Mouse (Mus musculus): ENCODE measurements at regions not wholly inside any gene's neighbourhood (a gene's known extent, or its start where the extent isn't known, plus 50 kb on each side); places are given as distances from the start of the nearest gene placed in this dataset.

DNA sequence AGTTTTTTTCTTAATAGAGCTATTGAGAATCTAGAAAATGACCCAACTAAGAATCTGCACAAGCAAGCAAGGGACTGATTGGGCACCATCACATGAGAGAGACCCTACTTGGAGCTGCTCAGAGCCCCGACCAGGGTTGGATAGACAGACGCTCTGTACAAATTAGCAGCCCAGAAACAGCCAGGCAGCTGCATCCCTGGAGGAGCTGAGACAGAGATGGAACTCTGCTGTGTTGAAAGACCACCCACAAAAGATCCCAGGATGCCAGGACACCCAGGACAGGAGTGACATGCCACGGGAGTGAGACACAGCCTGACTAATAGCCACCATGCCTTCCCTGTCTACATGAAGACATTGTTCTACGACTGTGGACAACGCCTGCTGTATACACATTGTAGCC, 147.9 kb downstream of the Gm826 start:
- no peak for DNase-seq

DNA sequence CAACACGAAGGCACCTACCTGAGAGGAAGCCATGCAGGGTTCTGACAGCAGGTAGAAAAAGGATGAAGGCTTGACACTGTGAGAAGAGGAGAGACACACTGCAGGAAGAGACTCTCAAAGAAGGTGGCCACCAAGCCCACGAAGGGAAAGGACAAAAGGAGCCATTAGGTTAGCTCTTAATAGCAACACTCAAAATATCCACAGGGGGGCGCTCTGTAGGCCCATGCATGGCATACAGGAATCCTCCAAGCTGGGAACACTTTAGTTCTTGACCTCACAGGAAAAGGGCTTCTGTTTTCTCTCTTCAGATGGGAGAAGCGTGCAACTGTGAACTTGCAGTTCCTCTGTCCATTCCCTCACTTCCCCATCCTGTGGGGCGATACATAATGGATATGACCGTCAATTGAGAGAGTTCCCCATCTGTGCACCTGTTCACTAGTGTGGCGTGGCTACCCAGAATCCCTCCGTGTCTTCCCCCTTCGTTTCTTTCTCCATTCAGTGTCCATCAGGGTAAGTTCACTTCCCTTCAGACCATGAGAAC, 162.9 kb downstream of the Gm826 start:
- no peak for DNase-seq

DNA sequence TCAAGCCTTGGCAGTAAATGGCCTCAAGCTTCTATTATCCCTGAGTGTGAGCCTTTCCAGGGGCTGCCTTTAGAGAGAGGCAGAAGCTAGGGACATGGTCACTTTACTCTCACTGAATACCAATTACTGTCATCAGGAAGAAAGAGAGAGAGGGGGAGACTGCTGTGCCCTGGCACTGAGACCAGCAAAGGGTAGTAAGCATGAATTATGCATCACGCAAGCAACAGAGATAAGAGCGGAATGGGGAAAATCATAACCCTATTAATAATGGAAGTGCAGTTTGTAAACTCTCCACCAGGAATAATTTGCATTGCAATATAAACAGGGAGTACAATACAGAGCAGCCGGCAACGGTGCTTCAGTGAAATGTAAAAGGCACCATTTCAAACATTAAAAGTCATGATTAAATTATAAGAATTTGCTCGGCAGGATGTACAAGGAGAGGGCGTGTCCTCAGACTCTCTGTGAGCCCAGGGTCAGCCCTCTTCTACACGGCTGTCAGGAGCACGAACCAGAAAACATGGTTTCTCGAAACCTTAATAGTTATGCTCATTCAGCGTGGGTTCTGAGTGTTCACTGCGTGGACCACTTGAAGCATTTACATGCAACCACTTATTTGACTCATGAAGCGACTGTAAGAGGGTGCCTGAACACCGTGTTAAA, 175.2 kb downstream of the Gm826 start:
- DNase-seq, result no peak

DNA sequence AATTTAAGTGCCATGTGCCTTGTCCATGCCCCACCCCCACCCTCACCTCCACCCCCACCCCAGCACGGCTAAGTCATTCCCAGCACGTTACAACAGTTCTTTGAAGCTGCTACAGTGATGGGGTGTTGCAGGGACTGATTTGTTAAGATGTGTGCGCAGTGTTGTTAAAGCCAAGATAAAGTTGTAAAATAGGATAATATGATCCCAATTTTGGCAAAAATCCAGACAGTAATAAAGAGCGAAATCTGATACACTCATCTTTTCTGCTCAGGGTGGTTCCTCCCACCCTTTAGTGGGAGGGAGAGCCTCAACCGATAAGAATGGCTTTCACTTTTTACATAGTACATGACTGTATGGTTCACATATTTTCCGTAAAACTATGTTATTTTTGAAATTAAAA, 180.2 kb downstream of the Gm826 start:
- DNase-seq, result no peak

DNA sequence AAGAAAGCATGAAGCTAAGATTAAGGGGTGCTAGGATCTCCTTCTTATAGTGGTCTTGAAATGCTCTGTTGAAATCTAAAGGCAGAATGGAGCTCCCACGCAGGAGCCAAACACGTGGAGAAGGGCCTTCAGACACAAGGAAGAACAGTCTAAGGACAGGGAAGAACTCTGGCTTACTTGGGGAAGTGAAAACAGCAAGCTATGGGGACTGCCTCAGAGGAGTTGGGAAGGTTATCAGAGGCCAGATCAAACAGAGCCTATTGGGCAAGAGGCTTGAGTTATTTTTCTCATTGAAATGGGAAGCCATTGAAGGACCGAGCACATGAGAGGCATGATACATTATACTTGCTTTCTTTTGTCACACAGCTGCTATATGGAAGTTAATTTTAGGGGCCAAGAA, 181.9 kb downstream of the Gm826 start:
- DNase-seq, result no peak

DNA sequence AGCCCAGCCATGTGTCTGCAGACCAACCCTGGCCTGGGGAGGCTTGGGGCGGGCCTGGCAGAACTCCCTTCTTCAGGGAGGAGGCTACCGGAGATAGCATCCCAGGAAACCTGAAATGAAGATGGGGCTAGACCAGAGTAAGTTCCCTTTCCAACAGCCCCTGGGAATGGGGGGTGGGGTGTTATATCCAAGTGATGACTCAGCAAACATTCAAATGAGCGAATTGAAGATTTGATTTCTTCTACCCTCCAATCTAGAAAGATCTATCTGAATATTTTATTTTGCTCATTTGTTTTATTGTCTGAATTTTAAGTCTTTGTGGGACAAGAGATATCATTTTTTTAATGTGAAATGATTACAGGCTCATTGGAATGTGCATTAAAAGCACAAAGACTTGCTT, 185.0 kb downstream of the Gm826 start:
- no peak for DNase-seq

DNA sequence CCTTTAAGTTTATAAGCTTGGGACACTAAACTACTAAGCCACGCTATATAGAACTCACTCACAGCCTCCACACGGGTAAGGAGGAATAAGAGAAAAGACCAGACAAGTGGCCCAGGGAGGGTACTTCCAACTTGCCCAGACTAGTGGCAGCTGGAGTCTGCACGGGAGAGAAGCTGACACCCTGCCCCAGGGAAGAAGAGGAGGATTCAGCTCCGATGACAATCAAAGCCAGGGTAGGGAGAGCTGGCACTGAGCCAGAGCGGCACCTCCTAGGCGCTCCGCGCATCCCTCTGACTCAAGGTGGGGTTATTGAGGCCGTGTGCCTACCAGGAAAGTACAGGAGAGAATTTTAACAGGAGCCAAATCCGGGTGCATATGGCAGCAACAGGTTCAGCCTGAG, 185.4 kb downstream of the Gm826 start:
- DNase-seq, result no peak

DNA sequence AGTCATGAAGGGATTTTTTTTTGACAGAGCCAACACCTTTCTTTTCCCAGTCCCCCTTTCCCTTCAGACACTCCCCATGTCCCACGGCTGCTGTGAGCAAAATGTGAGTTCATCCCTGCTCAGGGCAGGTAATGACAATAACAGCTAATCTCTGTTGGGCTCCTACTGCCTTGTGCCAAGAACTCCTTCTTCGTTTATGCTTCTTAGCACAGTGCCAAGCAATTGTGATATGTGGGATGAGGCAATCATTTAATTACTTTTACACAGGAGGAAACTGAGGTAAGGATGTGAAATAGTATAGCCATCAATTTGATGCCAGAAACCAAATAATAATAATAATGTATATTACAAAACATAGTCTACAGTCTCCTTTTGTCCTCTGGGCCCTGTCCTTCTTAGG, 185.9 kb downstream of the Gm826 start:
- DNase-seq, result no peak

DNA sequence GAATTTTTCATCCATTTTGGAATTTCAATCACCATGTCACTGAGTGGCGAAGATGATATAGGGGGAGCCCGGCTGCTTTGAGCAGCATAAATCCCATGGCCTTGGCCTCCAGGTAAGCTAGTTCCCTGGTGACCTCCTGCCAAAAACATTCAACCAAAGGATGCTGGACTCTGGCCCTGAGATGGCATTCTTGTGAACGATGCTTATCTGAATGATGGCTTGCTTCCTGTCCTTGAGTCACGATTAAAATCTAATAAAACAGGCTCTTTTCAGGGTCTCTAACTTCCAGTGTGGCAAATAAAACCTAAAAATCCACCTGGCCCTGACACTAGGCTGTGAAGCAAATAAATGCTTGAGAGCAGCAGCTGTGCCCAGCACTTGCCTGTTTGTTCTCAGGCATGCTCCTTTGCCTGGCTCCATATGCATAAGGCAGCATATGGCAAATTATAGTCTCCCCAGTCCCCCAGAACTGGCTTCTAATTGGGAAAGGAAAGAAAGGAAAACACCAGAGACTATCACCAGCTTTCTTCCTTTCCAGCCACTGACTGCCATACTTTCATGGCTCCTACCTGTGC, 193.7 kb downstream of the Gm826 start:
- DNase-seq, result no peak

DNA sequence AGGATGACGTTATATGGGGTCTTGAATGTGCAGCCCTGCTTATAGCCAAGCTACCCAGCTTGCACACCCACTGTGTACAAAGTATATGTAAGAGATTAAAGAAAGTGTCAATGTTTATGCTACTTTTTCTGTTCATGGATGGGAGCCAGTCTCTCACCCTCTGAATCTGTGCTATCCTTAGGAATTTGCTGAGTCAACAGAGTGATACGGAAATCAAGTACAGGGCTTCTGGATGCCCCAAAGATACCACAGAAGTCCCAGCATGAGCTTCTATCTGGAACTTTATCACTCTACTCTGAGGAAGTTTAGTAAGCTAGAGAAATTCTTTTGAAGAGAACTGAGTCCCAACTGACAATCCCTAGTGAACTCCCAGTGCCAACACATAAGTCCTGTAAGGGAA, 195.9 kb downstream of the Gm826 start:
- no peak for DNase-seq

DNA sequence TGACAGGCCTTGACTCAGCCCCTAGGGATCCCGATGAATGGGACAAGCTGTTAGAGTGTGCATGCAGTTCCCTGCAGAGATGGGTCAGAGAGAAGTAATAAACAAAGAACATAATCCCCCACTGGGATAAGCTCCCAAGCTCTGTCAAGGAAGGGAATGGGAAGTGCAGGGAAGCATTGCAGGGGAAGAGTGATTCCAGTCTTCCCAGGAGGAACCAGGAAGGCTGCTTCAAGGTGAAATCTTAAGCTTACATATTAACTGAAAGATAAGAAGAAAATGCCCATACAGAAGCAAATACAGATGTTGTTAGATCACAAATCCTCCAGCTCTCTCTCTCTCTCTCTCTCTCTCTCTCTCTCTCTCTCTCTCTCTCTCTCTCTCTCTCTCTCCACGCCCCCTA, 202.2 kb downstream of the Gm826 start:
- DNase-seq, result no peak

DNA sequence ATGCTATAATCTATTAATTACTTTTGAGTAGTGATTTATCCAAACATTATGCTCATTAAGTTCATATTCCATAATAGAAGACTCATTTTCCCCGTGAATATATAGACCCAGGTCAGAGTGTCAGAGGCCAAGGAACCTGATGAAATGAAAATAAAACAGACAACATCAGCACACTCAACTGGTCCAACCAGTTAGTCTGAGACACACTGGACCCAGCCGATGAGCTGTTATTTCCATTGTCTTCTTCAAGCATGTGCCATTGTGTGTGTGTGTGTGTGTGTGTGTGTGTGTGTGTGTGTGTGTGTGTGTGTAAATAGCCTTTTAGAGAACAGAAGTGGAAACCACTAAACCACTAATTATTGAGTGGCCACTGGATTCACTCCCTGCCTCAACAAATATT, 202.6 kb downstream of the Gm826 start:
- DNase-seq, result no peak

DNA sequence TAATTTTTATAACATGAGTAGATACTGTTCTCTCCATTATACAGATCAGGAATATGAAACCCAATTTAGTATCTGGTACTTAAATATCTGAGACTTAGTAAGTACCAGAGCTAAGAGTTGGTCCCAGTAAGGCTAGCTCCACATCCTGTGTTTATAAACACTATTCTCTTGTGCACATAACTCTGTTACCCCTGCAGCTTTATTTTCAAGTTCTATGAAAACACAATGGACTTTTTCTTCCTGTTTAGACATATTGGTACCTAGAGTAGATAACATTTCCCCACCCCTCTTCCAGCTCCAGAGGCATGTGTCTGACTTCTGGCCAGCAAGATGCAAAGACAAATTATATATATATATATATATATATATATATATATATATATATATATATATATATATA, 216.8 kb downstream of the Gm826 start:
- DNase-seq, result no peak

DNA sequence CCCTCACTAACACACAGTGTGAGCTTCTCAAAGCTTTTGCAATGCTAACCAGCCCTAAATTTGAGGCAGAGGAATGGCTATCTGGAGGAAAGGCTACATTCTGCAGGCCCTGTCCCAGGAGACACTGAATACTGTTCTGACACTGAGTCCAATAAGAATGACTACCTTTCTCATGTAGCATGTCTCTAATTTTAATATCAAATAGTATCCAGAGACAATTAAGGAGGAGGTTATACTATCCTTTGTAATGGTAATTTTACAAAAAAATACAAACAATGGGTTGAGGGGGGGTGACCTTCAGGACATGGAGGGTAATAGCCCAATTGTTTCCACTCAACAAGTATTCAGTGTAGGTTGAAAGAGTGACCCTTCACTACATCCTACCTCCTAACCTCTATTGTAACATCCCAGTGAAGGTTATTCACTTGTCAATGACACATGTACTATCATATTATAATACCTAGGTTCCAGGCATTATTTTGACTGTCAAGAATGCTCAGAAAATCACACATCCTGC, 222.7 kb downstream of the Gm826 start:
- no peak for DNase-seq

DNA sequence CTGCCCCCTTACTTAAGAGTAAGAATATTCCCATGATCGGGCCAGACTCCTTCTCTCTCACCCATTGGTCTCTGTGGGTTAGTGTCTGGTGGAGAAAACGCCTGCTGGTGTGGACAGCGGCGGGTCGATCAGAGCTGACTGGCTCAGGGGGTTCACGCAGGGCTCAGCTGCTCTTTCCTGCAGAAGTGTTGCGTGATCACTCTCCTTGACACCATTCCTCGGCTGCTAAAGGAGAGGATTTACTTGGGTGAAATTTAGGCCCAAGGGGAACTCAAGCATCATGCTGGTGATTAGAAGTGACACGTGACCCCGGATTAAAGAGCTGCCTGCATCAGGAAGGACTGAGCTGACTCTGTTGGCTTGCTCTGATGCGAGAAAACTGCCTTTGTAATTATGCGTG, 240.9 kb downstream of the Gm826 start:
- DNase-seq, result no peak

DNA sequence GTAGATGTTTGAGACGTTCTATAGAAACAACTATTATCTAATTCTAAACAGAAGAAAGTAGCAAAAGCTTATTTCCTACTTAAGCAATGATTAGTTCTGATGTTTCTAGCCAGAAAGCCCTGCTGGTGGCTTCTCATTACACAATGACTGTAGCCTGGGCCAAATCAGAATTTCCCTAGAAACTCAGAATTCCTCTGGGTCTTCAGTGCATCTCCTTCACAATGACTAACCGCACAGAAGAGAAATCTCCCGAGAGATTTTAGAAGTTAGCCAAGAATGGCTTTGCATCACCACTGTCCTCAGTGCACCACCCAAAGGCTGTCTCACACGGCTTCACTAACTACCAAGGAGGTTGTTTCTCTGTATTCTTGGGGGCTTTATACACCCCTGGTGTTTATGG, 248.0 kb downstream of the Gm826 start:
- no peak for DNase-seq

DNA sequence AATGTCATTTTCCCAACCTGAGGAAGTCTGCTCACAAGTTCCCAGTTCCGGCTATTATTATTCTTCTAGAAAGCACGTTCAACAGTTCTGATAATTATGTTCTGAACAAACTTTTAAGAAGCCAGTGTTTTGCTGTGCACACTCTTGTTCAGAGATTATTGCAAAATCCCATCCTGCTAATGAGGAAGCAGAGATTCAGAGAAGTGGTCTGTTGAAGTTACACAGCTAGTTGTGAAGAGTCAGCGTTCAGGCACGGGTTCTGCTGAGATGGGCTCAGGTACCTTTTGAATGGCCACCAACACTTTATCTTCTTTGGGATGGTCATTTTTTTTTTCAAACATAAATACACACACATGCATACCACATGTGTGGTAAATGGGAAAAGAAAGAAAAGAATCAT, 250.3 kb downstream of the Gm826 start:
- no peak for DNase-seq

DNA sequence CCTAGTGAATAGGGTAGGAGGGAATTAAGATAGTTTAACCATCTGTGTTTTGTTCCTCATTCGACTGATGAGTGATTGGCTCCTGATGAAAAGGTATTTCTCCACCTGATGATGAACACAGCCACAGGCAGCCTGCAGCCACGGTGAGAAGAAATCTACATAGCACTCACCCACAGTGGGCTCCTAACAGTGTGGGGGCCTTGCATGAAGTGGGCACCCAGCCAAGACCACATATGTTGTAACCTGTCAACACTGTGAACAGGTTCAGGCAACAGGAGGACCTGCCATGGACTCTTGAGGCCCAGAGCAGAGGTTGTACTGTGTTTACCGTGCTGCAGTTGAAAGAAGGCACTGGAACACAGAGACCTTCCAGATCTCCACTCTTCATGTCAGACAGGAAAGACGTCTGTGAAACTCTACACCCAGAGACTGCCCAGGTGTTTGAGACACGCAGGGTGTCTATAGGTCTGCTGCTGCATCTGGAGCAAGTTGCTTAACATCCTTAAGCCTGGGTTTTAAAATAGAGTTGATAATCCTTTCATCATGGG, 251.8 kb downstream of the Gm826 start:
- no peak for DNase-seq

DNA sequence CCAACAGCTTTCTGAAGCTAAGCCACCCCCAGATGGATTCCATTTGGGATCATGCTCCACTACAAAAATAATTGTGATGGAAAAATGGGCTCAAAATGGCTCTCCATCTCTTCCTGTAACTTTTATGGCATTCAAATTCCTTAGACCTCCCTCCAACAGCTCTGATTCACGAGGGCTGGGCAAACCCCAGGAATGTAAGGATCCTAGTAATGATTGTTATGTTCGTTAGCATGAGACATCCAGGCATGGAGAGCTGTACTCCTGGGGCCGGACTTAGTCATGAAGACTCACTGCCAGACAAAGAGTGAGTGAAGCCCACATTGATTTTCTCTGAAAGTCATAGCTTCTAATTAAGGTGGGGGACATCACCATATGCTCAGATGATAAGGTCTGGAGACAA, 258.3 kb downstream of the Gm826 start:
- DNase-seq, result no peak

DNA sequence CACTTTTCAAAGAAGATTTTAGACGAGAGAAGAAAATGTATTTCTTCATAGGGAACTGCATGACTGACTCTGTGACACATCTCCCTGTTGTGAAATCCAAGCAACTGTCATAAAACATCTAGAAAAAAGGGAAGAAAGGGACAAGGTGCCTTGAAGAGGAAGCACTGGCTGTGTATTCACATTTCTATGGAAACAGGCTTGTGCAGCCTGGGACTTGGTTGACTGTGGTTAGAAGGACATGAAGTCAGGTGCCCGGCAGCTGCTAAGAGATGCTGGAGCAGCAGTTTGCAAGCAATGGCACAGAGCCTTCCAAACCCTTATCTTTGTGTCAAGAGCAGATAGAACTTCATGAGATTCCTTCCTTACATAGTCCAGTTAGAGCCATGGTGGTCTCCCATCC, 263.5 kb downstream of the Gm826 start:
- DNase-seq, result no peak

DNA sequence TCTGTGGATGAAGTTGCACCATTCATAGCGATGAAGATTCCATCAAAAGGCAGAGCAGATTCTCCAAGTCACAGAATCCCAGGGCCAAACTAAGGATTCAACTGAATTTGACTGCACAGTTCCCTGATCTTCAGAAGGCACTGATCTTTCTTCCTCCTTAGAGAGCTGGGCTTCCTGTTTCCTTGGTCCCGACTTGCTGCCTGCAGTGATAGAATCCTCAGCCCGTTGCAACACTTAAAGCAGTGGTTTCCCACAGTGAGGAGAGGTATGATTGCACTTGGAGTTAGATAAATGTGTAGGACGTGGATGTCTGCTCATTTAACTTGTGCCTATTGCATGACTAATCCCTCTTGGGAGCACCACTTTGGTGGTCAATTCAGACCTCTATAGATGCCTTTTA, 265.2 kb downstream of the Gm826 start:
- DNase-seq, result no peak

DNA sequence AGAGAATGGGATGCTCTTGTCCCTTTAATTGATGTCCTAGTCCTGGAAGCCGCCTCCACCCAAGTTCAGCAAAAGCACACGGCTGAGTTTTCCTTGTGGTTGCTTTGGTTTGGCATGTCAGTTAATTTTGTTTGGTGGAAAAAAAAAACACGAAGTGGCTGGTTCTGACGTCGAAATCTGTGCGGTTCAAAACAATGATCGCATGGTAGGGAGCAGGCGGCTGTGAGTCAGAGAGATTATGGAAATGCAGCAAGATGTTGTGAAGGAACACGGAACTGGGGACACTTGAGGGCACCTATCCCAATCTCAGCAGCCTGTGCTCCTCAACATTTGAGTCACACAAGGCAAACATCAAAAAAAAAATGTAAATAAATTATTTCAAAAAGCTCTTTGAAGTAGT, 266.1 kb downstream of the Gm826 start:
- no peak for DNase-seq

DNA sequence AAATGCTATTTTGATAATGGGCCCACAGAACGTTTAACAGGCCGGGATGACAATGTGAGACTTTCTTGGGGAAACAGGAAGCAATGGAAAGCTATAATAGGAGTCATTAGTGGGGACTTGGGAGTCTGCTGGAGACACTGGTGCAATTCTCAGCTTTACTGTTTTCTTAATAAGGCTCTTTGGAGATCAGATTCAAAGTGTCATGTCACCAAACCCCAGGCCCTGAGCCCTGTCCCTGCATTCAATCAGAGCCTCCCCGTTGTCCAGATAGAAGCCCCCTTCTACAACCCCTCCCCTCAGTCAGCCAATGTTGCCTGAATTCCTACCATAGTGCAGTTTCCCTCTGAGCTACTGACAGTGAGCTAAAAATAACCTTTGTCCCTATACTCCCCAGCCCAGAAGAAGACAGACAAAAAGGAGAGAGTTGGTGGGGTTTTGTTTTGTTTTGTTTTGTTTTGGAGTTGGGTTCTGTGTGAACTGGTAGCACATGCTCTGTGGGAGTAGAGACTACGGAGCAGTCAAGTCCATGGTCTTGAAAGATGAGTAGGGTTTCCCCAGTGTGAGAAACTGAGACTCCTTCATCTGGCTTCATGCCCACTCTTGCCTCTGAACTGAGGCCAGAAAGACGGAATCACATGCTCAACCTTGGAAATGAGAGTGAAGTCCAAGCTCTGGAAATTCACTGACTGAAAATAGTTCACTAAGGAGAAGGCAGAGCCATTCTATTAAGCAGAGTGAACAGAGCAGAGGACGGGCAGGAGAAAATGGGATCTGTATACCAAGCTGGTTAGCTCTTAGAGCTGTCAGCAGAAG, 267.3 kb downstream of the Gm826 start:
- DNase-seq, result peak; percentile 2
